Mouse (Mus musculus) cortical plate, adult 2 months (tissue): ENCODE measurements around the gene Dgkz. TPM values are rescaled to one million over a fixed set of nuclear protein-coding genes. Genes with fewer than 3 reads are reported as not detected.

Experiments
- H3K27ac ChIP-seq: fragments of 200-500 bp; 2 replicates; pipeline ENCODE4 v1.5.1; 2012; ENCODE audit warnings: low read length, control low read depth, inconsistent platforms; ENCODE audit not compliant: insufficient read depth
- H3K4me1 ChIP-seq: fragments of 200-500 bp; 2 replicates; pipeline ENCODE4 v1.6.1; 2011; ENCODE audit warnings: low read length; ENCODE audit not compliant: control insufficient read depth, insufficient read depth
- H3K4me3 ChIP-seq: fragments of 200-500 bp; 2 replicates; pipeline ENCODE4 v1.5.1; 2011; ENCODE audit warnings: mild to moderate bottlenecking, low read length, control low read depth; ENCODE audit not compliant: insufficient read depth
- CTCF ChIP-seq: fragments of 200-500 bp; IDR thresholded peaks from 2 replicates; pipeline ENCODE4 v1.5.1; 2011; ENCODE audit warnings: mild to moderate bottlenecking, control low read depth, low read length; ENCODE audit not compliant: insufficient read depth; ENCODE audit errors: extremely low read depth
- POLR2A ChIP-seq: fragments of 200-500 bp; IDR thresholded peaks from 2 replicates; pipeline ENCODE4 v1.6.1; 2011; ENCODE audit warnings: mild to moderate bottlenecking, low read length, control low read depth; ENCODE audit not compliant: insufficient read depth; ENCODE audit errors: extremely low read depth
- polyA plus RNA-seq: library from polyadenylated mRNA; depleted of rRNA; stranded (reverse); fragments of >200 nt; gene quantifications from 2 replicates; pipeline ENCODE4 v1.2.3, GENCODE M21; 2012; rRNA removed

The Dgkz gene
- polyA plus RNA-seq, 1 experiment = 550 TPM

DNA sequence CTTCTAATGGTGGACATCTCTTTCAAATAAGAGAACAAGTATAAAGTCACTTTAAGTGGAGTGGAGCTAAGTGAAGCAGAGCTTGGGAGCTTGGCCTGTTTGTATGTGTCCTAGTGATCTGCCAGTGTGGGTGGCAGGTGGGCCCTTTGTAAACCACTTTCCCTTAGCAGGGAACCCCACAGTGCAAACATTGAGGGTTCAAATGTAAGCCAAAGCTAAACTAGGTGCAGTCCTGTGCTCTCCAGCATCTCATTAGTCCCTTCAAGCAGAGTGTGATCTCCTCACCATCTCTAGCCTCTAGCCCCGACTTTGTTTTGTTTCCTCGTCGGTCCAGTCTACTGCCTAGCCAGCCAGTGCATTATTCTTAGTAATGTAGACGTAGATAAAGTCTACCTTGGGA lies 91.0 kb downstream of the Dgkz start:
- TF ChIP-seq POLR2A = no peak
- no peak for TF ChIP-seq CTCF
- H3K4me1 ChIP-seq = no peaks in the 10 kb centered on the region
- H3K4me3 ChIP-seq = no peak overlapping the region
- H3K27ac ChIP-seq = no peak overlapping the region

DNA sequence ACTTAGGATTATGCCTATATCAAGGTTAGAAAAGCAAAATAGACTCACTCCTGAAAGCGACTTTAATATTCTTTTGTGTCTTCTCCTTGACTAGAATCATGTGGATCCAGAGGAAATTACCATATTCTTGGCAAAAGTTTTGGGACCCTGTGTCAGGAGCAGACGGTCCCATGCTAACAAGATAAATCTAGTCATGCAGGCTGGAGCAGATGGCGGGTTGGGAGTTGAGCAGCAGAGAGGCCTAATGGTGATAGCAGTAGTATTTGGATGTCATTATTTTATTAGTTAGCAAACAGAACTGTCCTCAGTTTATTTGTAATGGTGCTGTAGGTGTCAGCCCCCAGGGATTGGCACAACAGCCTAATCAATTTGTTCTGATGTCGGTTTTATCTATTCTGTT lies 91.7 kb downstream of the Dgkz start:
- no peak for TF ChIP-seq CTCF
- TF ChIP-seq POLR2A = no peak
- H3K4me3 ChIP-seq = no peak overlapping the region
- no peaks in the 10 kb centered on the region for H3K4me1 ChIP-seq
- no peak overlapping the region for H3K27ac ChIP-seq

Other genes starting within 250 kb of the Dgkz start
- gene Ambra1, start 245.7 kb downstream of the Dgkz start, polyA plus RNA-seq = 33.4 and 34.4 TPM in 2 replicates
- 32.9 and 45.0 TPM in 2 replicates for gene Chrm4, start 48.6 kb downstream of the Dgkz start, polyA plus RNA-seq
- gene Mdk, start 43.6 kb downstream of the Dgkz start, polyA plus RNA-seq = 38.2 and 38.5 TPM in 2 replicates
- gene Gm9821, start 30.2 kb downstream of the Dgkz start, polyA plus RNA-seq = not detected in 2 replicates
- 0.74 and 0.98 TPM in 2 replicates for gene Creb3l1, start 48.6 kb upstream of the Dgkz start, polyA plus RNA-seq
- gene Phf21a, start 117.3 kb upstream of the Dgkz start, polyA plus RNA-seq = 47.1 and 48.4 TPM in 2 replicates